Mouse (Mus musculus): ENCODE measurements around the gene Gm42688. TPM values are rescaled to one million over a fixed set of nuclear protein-coding genes. Genes with fewer than 3 reads are reported as not detected.

Gm42688 gene
- polyA plus RNA-seq (2015; fragmentation: Nextera tagmentation; extraction: Ambion mirVana) = 4.5 and 5.2 TPM in 2 replicates

DNA sequence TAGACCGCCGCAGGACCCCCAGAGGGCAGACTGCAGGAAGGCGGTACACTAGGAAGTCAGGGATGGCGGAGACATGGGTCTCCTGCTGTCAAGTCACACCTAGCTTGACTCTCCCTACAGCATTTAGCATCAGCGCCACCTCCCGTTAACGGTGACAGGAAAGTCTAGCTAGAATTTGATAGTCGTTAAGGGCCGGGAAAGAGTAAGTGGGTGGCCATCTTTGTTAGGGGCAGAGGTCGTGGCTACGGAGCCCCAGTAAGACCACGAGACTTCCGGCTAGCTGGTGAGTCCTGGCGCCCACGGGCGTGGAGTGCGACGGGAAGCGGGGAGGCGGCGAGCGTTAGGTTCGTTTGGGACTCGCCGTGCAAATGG is at the start of gene Gm42688, which contains the start of gene Ccdc142:
Gene Gm42688, plus strand, starts transcription at position 302 of the 372 bp plus-strand sequence.
Gene Ccdc142, plus strand, starts transcription at position 286 of the 372 bp plus-strand sequence.
- Histone ChIP-seq H3K4me3 (peak within 1 kb of the TSS; percentile 79), H3K9ac (peak within 1 kb of the TSS; percentile 91), H3K27me3 (0 out of 2 replicates have a peak, but pooled peaks cover 11% of the 10 kb centered on the region), H3K4me1 (replicated peaks) (peaks cover 24% of the 10 kb centered on the region), H3K27ac (replicated peaks) (peak within 1 kb of the TSS; percentile 92), H3K9me3 (no peaks in the 10 kb centered on the region), H3K4me2 (peak within 1 kb of the TSS; percentile 99), H3K36me3 (0 out of 2 replicates have a peak, but pooled peaks cover 6% of the 10 kb centered on the region)
- WGBS = 0% methylated on average over 25 of the region's 25 CpGs
- peak; percentile 87 for ATAC-seq (ENCODE audit: low read depth)

DNA sequence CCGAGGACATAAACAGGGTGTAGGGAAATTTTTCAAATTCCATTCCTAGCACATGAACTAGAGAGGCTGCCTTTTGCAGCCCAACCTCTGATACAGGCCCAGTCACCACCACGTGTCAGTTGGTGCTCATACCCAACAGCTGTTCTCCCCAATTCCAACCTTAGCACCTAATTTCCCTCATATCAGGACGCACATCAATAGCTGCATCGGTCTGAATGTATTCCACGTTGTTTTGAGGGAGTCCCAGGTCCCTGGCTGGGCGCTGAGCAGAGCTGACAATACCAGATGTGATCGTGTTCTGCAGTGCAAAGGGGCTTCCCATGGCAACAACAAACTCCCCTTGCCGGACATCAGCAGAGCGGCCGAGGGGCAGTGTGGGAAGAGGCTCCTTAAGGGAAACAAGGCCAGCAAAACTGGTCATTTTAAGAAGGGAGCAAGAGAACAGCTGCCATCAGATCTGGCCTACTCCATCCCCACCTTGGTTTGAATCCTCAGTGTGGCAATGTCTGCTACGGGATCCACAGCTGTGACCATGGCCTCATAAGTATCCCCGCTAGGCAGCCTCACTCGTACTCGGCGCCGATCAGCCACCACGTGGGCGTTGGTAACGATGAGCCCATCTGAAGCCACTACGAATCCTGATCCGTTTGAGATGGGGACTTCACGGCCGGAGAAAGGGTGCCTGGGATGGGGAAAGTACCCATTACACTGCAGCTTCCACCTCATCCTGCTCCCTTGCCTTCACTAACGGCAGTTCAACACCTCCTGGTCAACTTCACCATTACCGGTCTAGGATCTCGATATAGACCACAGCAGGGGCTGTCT is 48.1 kb upstream of the Gm42688 start:
- H3K9me3 ChIP-seq = no peaks in the 10 kb centered on the region
- H3K4me2 ChIP-seq = peak overlapping the region; percentile 81
- H3K9ac ChIP-seq = peak overlapping the region; percentile 93
- peaks cover 31% of the 10 kb centered on the region for H3K4me1 ChIP-seq (replicated peaks)
- peak; percentile 7 for ATAC-seq (ENCODE audit: low read depth)
- peaks cover 36% of the 10 kb centered on the region for H3K36me3 ChIP-seq
- no peaks in the 10 kb centered on the region for H3K27me3 ChIP-seq
- WGBS = 1% methylated on average over 26 of the region's 26 CpGs
- H3K27ac ChIP-seq (replicated peaks) = peak overlapping the region; percentile 90
- H3K4me3 ChIP-seq = peak overlapping the region; percentile 98

DNA sequence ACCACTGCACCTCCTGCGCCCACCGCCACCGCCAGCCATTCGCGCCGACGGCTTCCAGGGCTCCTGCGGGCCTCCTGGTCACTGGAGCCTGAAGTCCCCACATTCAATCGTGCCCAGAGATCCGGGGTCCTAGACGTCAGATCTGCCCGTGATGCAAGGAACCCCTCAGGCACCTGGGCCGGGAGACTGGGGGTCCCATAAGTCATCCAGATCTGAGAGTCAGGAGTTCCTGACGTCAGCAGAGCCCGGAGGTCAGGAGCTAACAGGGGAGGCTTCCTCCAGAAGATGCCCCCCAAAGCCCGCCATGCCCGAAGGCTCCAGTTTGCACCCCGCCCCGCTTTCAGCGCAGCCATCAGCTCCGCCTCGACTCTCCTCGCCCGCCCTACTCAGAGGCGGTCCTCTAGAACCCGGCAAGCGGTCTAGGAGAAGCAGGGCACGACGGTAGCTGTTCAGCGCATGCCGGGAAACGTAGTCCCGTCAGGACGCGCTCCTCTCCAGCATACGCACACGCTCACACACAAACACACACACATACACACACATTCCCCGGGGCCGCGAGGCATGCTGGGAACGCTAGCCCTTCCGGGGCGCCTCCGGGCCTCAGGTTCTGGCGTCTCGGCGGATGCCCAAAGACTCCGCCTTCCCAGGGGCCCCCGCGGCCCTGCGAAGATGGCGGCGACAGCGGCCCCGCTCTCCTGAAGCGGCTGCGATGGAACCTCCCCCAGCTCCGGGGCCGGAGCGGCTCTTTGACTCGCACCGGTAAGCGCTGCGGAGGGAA is 47.2 kb upstream of the Gm42688 start, which contains the start of gene Aup1:
Gene Aup1, plus strand, starts transcription at position 448 of the 778 bp plus-strand sequence.
- WGBS = under 1% methylated on average over 64 of the region's 64 CpGs
- Histone ChIP-seq H3K4me2 (peak within 1 kb of the TSS; percentile 81), H3K4me3 (peak within 1 kb of the TSS; percentile 98), H3K4me1 (replicated peaks) (peaks cover 31% of the 10 kb centered on the region), H3K27me3 (no peaks in the 10 kb centered on the region), H3K9me3 (no peaks in the 10 kb centered on the region), H3K36me3 (peaks cover 36% of the 10 kb centered on the region), H3K9ac (peak within 1 kb of the TSS; percentile 93), H3K27ac (replicated peaks) (peak within 1 kb of the TSS; percentile 90)
- peak; percentile 98 for ATAC-seq (ENCODE audit: low read depth)

DNA sequence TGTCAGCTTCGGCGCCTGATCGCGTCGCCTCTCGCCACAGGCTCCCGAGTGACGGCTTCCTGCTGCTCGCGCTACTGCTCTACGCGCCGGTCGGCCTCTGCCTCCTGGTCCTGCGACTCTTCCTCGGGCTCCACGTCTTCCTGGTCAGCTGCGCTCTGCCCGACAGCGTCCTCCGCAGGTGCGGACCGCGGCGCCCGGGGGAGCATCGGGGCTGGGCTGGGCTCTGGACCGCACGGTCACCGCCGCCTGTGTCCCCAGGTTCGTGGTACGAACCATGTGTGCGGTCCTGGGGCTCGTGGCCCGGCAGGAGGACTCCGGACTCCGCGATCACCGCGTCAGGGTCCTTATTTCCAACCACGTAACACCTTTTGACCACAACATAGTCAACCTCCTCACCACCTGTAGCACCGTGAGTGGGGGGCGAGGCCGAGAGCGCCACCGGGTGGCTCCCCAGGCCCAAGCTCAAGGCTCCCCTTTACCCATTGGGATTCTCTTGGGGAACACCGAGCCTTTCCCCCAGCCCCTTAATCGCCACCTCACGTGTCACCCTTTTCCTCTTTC is 46.5 kb upstream of the Gm42688 start, which contains the start of gene Htra2:
Gene Htra2, minus strand, starts transcription at position 403 of the 561 bp plus-strand sequence.
- Histone ChIP-seq H3K27ac (replicated peaks) (peak within 1 kb of the TSS; percentile 90), H3K9me3 (no peaks in the 10 kb centered on the region), H3K4me3 (peak within 1 kb of the TSS; percentile 98), H3K4me1 (replicated peaks) (peaks cover 31% of the 10 kb centered on the region), H3K36me3 (peaks cover 36% of the 10 kb centered on the region), H3K9ac (peak within 1 kb of the TSS; percentile 93), H3K27me3 (no peaks in the 10 kb centered on the region), H3K4me2 (peak within 1 kb of the TSS; percentile 81)
- ATAC-seq (ENCODE audit: low read depth) = peak; percentile 46; the same call in 1 of the 2 replicates
- under 1% methylated on average over 50 of the region's 50 CpGs for WGBS

DNA sequence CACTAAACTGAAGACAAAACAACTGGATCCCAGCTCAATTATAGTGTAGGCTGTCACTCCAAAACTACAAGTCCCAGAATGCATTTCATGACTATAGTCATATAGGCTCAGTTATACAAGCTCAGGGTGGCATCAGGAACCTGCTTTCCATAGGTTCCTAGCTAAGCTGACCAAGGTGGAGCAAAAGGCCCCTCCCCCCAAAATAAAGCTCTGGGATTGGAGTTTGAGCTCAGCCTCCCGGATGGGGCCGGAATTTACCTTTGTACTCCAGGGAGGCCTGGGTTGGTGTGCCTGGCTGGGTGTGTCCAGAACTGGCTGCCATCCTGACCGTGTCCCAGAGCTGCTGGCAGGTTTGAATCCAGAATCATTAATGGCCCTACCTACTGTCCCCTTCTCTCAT is 43.6 kb upstream of the Gm42688 start, which contains the start of gene Dqx1:
Gene Dqx1, plus strand, starts transcription at position 55 of the 400 bp plus-strand sequence.
- peaks cover 22% of the 10 kb centered on the region for H3K36me3 ChIP-seq
- H3K4me2 ChIP-seq = no peak within 1 kb of the TSS
- peaks cover 27% of the 10 kb centered on the region for H3K27me3 ChIP-seq
- H3K4me1 ChIP-seq (replicated peaks) = peaks cover 21% of the 10 kb centered on the region
- no peak for ATAC-seq (ENCODE audit: low read depth)
- H3K27ac ChIP-seq (replicated peaks) = no peak within 1 kb of the TSS
- no peaks in the 10 kb centered on the region for H3K9me3 ChIP-seq
- WGBS = 53% methylated on average over 3 of the region's 3 CpGs
- H3K4me3 ChIP-seq = no peak within 1 kb of the TSS
- no peak within 1 kb of the TSS for H3K9ac ChIP-seq

DNA sequence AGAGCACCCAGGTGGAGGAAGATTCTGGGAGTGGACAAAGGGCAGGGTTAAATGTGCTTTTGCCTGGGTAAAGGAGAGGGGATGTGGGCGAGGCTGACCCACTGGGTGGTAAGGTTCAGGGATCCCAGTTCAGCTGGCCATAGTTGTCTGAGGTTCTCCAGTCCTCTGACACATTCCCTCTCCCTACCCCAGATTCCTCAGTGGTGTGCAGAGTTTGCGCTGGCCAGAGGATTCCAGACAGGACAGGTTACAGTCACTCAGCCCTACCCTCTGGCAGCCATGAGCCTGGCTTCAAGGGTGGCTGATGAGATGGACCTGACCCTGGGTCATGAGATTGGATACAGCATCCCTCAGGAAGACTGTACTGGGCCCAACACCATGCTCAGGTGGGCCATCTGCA is 42.7 kb upstream of the Gm42688 start:
- ATAC-seq (ENCODE audit: low read depth) = no peak
- Histone ChIP-seq H3K27me3 (peaks cover 36% of the 10 kb centered on the region), H3K4me3 (no peak overlapping the region), H3K9ac (no peak overlapping the region), H3K36me3 (peaks cover 22% of the 10 kb centered on the region), H3K9me3 (no peaks in the 10 kb centered on the region), H3K4me2 (no peak overlapping the region), H3K27ac (replicated peaks) (no peak overlapping the region), H3K4me1 (replicated peaks) (peaks cover 11% of the 10 kb centered on the region)
- 87% methylated on average over 2 of the region's 2 CpGs for WGBS

DNA sequence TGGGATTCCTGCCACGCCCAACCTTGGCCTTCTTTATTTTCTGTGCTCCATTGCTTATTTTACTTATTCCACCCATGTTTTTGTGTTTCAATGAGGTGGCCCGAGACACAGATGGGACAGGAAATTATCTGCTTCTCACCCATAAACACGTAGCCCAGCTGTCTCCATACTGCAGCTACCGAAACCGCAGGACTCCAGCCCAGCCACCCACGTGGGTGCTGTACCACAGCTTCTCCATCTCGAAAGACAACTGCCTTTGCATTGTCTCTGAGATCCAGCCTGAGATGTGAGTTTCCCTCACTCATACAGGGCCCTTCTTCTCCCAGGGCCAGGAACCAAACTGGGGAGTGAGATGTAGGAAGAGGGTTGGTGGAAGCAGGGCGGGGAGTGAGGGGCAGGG is 35.4 kb upstream of the Gm42688 start:
- Histone ChIP-seq H3K9me3 (no peaks in the 10 kb centered on the region), H3K4me1 (replicated peaks) (peaks cover 19% of the 10 kb centered on the region), H3K4me3 (no peak overlapping the region), H3K9ac (no peak overlapping the region), H3K4me2 (no peak overlapping the region), H3K36me3 (no peaks in the 10 kb centered on the region), H3K27me3 (peaks cover 100% of the 10 kb centered on the region), H3K27ac (replicated peaks) (no peak overlapping the region)
- WGBS = 49% methylated on average over 8 of the region's 8 CpGs
- ATAC-seq (ENCODE audit: low read depth) = no peak

DNA sequence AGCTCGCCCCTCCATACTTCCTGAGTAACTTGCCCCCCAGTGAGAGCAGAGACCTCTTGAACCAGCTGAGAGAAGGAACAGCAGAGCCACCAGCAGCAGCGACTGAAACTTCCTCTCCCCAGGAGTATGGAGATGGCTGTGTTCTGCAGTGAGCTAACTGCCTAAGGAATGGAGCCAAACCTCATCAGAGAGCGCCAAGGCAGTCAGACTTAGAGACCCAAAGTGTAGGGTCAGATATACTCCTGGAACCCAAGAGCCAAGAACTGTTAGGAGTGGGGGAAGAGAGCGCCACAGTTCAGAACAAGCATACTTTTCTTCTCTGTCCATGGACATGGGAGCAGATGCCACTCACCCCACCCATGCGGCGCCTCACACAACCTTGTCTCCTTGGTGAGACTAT is 35.0 kb upstream of the Gm42688 start:
- H3K9ac ChIP-seq = no peak overlapping the region
- H3K36me3 ChIP-seq = no peaks in the 10 kb centered on the region
- ATAC-seq (ENCODE audit: low read depth) = no peak
- no peaks in the 10 kb centered on the region for H3K9me3 ChIP-seq
- no peak overlapping the region for H3K4me2 ChIP-seq
- peaks cover 23% of the 10 kb centered on the region for H3K4me1 ChIP-seq (replicated peaks)
- no peak overlapping the region for H3K4me3 ChIP-seq
- H3K27ac ChIP-seq (replicated peaks) = no peak overlapping the region
- peaks cover 100% of the 10 kb centered on the region for H3K27me3 ChIP-seq
- 35% methylated on average over 6 of the region's 6 CpGs for WGBS

DNA sequence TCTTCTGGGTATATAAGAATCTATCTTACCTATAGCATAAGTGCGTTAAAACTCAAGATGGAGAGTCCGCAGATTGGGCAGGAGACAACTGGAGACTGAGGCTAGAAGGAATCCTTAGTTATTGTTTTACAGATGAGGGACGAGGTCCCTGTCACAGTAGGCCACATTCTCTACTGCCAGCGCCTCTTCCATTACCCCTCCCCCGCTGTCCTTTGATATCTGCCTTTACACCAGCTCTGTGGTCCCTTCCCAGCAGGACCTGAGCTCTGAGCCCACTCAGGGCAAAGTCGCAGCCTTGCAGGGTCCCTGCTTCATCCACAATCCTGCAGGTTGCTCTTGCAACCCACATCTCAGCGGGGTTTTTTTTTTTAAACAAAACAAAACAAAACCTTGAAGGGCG is 33.2 kb upstream of the Gm42688 start:
- Histone ChIP-seq H3K27me3 (peaks cover 100% of the 10 kb centered on the region), H3K9ac (peak overlapping the region; percentile 38; the same call in 1 of the 2 replicates), H3K36me3 (no peaks in the 10 kb centered on the region), H3K27ac (replicated peaks) (no peak overlapping the region), H3K4me2 (peak overlapping the region; percentile 43), H3K4me3 (peak overlapping the region; percentile 31), H3K9me3 (no peaks in the 10 kb centered on the region), H3K4me1 (replicated peaks) (peaks cover 26% of the 10 kb centered on the region)
- ATAC-seq (ENCODE audit: low read depth) = no peak
- WGBS = 5% methylated on average over 8 of the region's 8 CpGs

DNA sequence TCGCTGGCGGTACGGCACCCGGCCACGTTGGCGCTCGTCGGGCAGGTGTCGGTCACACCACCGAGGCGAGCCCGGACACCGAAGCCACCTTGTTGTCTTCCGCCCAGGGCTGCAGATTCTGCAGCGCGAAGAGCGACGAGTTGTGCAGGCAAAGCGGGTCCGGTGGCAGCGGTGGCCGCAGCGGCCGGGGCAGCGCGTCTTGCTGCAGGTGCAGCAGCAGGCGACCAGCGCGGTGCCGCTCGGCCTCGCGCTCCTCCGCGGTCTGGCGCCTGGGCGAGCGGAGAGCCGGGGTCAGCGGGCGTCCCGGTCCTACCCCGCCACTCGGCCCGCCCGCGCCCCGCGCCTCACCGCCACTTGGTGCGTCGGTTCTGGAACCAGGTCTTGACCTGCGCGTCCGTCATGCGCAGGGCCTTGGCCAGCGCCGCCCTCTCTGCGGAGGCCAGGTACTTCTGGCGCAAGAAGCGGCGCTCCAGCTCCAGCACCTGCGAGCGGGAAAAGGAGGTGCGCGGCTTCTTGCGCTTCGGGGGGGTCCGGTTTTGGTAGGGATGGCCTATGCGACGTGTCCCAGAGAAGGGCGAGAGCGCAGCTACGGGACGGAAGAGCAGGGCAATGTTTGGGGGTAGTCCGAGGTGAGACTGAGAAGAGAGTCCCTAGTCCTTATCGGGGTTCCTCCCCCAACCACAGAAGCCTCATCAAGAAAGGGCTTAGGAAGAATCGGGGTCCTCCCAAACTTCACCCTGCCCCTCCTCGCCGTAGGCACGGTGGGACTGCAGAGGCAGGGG is 32.5 kb upstream of the Gm42688 start:
- H3K4me2 ChIP-seq = peak overlapping the region; percentile 43
- WGBS = under 1% methylated on average over 81 of the region's 81 CpGs
- peak overlapping the region; percentile 38; the same call in 1 of the 2 replicates for H3K9ac ChIP-seq
- H3K9me3 ChIP-seq = no peaks in the 10 kb centered on the region
- no peak overlapping the region for H3K27ac ChIP-seq (replicated peaks)
- H3K4me1 ChIP-seq (replicated peaks) = peaks cover 26% of the 10 kb centered on the region
- no peaks in the 10 kb centered on the region for H3K36me3 ChIP-seq
- ATAC-seq (ENCODE audit: low read depth) = no peak
- H3K27me3 ChIP-seq = peaks cover 99% of the 10 kb centered on the region
- H3K4me3 ChIP-seq = peak overlapping the region; percentile 31
